Comparison of ENCODE assay signal across 9 mouse cellular contexts in the genomic region with DNA sequence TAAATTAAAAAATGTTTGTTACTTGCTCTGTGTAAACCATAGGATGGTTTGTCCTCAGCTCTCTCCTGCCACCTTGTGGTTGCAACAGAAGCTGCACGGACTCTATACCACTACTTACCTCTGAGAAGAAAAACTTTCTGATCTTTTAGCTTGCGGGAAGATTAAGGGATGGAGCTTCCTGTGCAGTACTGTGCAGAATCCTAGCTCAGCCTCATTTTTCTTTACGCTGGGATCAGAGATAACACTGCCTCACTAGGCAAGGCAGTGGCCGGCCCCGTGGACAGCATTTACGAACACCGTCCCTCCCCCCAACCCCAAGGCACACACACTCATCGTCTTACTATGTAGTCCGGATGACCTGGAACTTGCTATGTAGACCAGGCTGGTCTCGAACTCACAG. TPM values are rescaled to one million over a fixed set of nuclear protein-coding genes. Genes with fewer than 3 reads are reported as not detected.
DNase-seq lines count a peak whose midpoint lies in the region; ATAC-seq and TF ChIP-seq lines count a peak whose summit lies in the region.
"Had no signal": no experiment of that assay in that cellular context is flagged by ENCODE, and none has a peak within 500 bp of the region (broad histone marks: within the 10 kb centered on the region; RNA-seq: fewer than 3 reads in every experiment).

No protein-coding gene starts in this region.

- H3K9me3 ChIP-seq in embryonic facial prominence, embryonic 15.5 days (replicated peaks) = no peaks in the 10 kb centered on the region

- no peak for ATAC-seq in embryonic facial prominence, embryonic 15.5 days (ENCODE audit: insufficient number of reproducible peaks, low FRiP score, low TSS enrichment, low read depth)
- peak; percentile 51 for ATAC-seq in neutrophil, adult 5-6 weeks (ENCODE audit: extremely low read depth, insufficient number of reproducible peaks, low FRiP score, poor library complexity, severe bottlenecking)

- no peak overlapping the region for H3K9ac ChIP-seq in embryonic facial prominence, embryonic 15.5 days

- peak; percentile 65 to 84 for DNase-seq in CD8-positive naive resting alpha-beta T cell, adult 2 months (ENCODE audit: low read depth in 2 of 2, low spot score in 2 of 2)
- peak; percentile 62 for DNase-seq in adrenal gland, postnatal 25 days
- DNase-seq in heart, postnatal 14 days = peak; percentile 73 to 82
- DNase-seq in kidney, postnatal 4 days = peak; percentile 80 to 84
- peak; percentile 63 for DNase-seq in lung, adult 2 months
- peak; percentile 86 for DNase-seq in thymus, postnatal 0 days (ENCODE audit: low spot score)

- peak overlapping the region; percentile 70 for H3K4me2 ChIP-seq in embryonic facial prominence, embryonic 15.5 days (replicated peaks)

- peaks cover 21% of the 10 kb centered on the region for H3K4me1 ChIP-seq in embryonic facial prominence, embryonic 15.5 days
- peaks cover 8% of the 10 kb centered on the region for H3K4me1 ChIP-seq in lung, adult 2 months (ENCODE audit: control insufficient read depth, insufficient read depth, low read length)

- TF ChIP-seq CTCF in lung, adult 2 months (IDR thresholded peaks at IDR 0.05; ENCODE audit: insufficient read depth, low read length) = peak; percentile 58

- intact Hi-C loops in heart, postnatal 14 days (cut with DNase I) = loop anchor here (2.0 to 5.0 kb wide), 2 partner anchors 69 to 252 kb away; a partner anchor contains a TSS

- H3K36me3 ChIP-seq in embryonic facial prominence, embryonic 15.5 days = 0 out of 2 replicates have a peak, but pooled peaks cover 10% of the 10 kb centered on the region

- H3K4me3 ChIP-seq in embryonic facial prominence, embryonic 15.5 days (replicated peaks) = peak overlapping the region; percentile 21
- peak overlapping the region; percentile 50 for H3K4me3 ChIP-seq in lung, adult 2 months (replicated peaks; ENCODE audit: extremely low read depth, low read depth, low read length)

- no peak for TF ChIP-seq POLR2A in lung, adult 2 months (IDR thresholded peaks at IDR 0.05; ENCODE audit: borderline replicate concordance, extremely low read depth, low read depth, low read length)

- no peak overlapping the region; the same call in 1 of the 2 replicates for H3K27ac ChIP-seq in embryonic facial prominence, embryonic 15.5 days (replicated peaks)

- WGBS in embryonic facial prominence, embryonic 15.5 days = 18% methylated on average over 10 of the region's 10 CpGs
- 14% methylated on average over 10 of the region's 10 CpGs for WGBS in lung, adult 2 months

- H3K27me3 ChIP-seq in embryonic facial prominence, embryonic 15.5 days = no peaks in the 10 kb centered on the region

RNA-seq across cellular contexts. Expression of a gene that starts 1.0 kb away (rescaled TPM):
- total RNA-seq in adrenal gland, postnatal 25 days (2021) = 52.5 and 64.8 TPM in 2 replicates
- polyA plus RNA-seq in embryonic facial prominence, embryonic 15.5 days (2015; fragmentation: Nextera tagmentation; extraction: Ambion mirVana) = 74.6 and 75.6 TPM in 2 replicates
- total RNA-seq in heart, postnatal 14 days (2021) = 10 to 100 TPM; 42.8 to 44.2 TPM
- polyA plus RNA-seq in lung, adult 2 months (2012; rRNA removed) = 67.8 and 68.8 TPM in 2 replicates
- total RNA-seq in neutrophil, adult 5-6 weeks (2017) = 13.0 and 16.6 TPM in 2 replicates
- polyA plus RNA-seq in thymus, postnatal 0 days (2015; fragmentation: Nextera tagmentation; extraction: Ambion mirVana) = 105 and 111 TPM in 2 replicates

RNA-seq across cellular contexts. Expression of a gene that starts 20.1 kb away (rescaled TPM):
- total RNA-seq in adrenal gland, postnatal 25 days (2021) = 19.0 and 25.4 TPM in 2 replicates
- 38.1 and 44.7 TPM in 2 replicates for polyA plus RNA-seq in embryonic facial prominence, embryonic 15.5 days (2015; fragmentation: Nextera tagmentation; extraction: Ambion mirVana)
- total RNA-seq in heart, postnatal 14 days (2021) = 1 to 10 TPM; 2.2 to 2.6 TPM
- polyA plus RNA-seq in lung, adult 2 months (2012; rRNA removed) = 47.7 and 54.5 TPM in 2 replicates
- total RNA-seq in neutrophil, adult 5-6 weeks (2017) = 70.6 and 71.3 TPM in 2 replicates
- 135 TPM in 2 replicates for polyA plus RNA-seq in thymus, postnatal 0 days (2015; fragmentation: Nextera tagmentation; extraction: Ambion mirVana)

RNA-seq across cellular contexts. Expression of a gene that starts 32.3 kb away (rescaled TPM):
- total RNA-seq in adrenal gland, postnatal 25 days (2021) = 2.4 and 3.2 TPM in 2 replicates
- 0.17 and 0.19 TPM in 2 replicates for polyA plus RNA-seq in embryonic facial prominence, embryonic 15.5 days (2015; fragmentation: Nextera tagmentation; extraction: Ambion mirVana)
- total RNA-seq in heart, postnatal 14 days (2021) = under 1 TPM; 0.17 to 0.27 TPM
- polyA plus RNA-seq in lung, adult 2 months (2012; rRNA removed) = 0.10 and 0.12 TPM in 2 replicates
- not detected in 2 replicates for total RNA-seq in neutrophil, adult 5-6 weeks (2017)
- polyA plus RNA-seq in thymus, postnatal 0 days (2015; fragmentation: Nextera tagmentation; extraction: Ambion mirVana) = 0.27 and 0.61 TPM in 2 replicates
- total RNA-seq: layer of hippocampus, adult 18-20 months had no signal

RNA-seq across cellular contexts. Expression of a gene that starts 38.6 kb away (rescaled TPM):
- 75.1 and 75.8 TPM in 2 replicates for total RNA-seq in adrenal gland, postnatal 25 days (2021)
- 202 and 226 TPM in 2 replicates for polyA plus RNA-seq in embryonic facial prominence, embryonic 15.5 days (2015; fragmentation: Nextera tagmentation; extraction: Ambion mirVana)
- total RNA-seq in heart, postnatal 14 days (2021) = 10 to 100 TPM; 39.5 to 41.5 TPM
- 176 and 180 TPM in 2 replicates for polyA plus RNA-seq in lung, adult 2 months (2012; rRNA removed)
- total RNA-seq in neutrophil, adult 5-6 weeks (2017) = 27.4 and 27.9 TPM in 2 replicates
- polyA plus RNA-seq in thymus, postnatal 0 days (2015; fragmentation: Nextera tagmentation; extraction: Ambion mirVana) = 174 and 178 TPM in 2 replicates

RNA-seq across cellular contexts. Expression of a gene that starts 56.6 kb away (rescaled TPM):
- total RNA-seq in adrenal gland, postnatal 25 days (2021) = 0.46 and 0.76 TPM in 2 replicates
- 4.3 and 7.0 TPM in 2 replicates for polyA plus RNA-seq in embryonic facial prominence, embryonic 15.5 days (2015; fragmentation: Nextera tagmentation; extraction: Ambion mirVana)
- 1 to 10 TPM; 5.4 to 9.5 TPM for total RNA-seq in heart, postnatal 14 days (2021)
- 79.3 and 94.3 TPM in 2 replicates for polyA plus RNA-seq in lung, adult 2 months (2012; rRNA removed)
- total RNA-seq in neutrophil, adult 5-6 weeks (2017) = not detected in 2 replicates
- 1.4 and 2.9 TPM in 2 replicates for polyA plus RNA-seq in thymus, postnatal 0 days (2015; fragmentation: Nextera tagmentation; extraction: Ambion mirVana)
